Mouse (Mus musculus) forebrain, embryonic 14.5 days (tissue): ENCODE results near the gene Bri3bp. TPM values are rescaled to one million over a fixed set of nuclear protein-coding genes. Genes with fewer than 3 reads are reported as not detected.
A peak's percentile ranks its signal among the peaks of the same experiment; 100 is the strongest.

ENCODE experiments used
- ATAC-seq: fragments of 200-750 bp; cut with Nextera tagmentation; 2 replicates; pipeline ENCODE4 v1.8.0; 2017; ENCODE audit warnings: mild to moderate bottlenecking, moderate library complexity
- DNase-seq: peaks from one replicate; pipeline ENCODE4 v3.0.0-alpha.2; 2015; ENCODE audit warnings: low spot score
- H3K27ac ChIP-seq: fragments of 300-500 bp; sonication (generic); 2 replicates; pipeline ENCODE4 v1.5.1; 2014; ENCODE audit warnings: low read depth, mild to moderate bottlenecking, control low read depth, low read length, moderate library complexity
- H3K27me3 ChIP-seq: fragments of 300-500 bp; sonication (generic); replicated peaks from 2 replicates; pipeline ENCODE4 v1.6.1; 2014; ENCODE audit warnings: low read length, control low read depth, mixed read lengths; ENCODE audit not compliant: control insufficient read depth, insufficient read depth
- H3K36me3 ChIP-seq: fragments of 300-500 bp; sonication (generic); 2 replicates; pipeline ENCODE4 v1.6.1; 2014; ENCODE audit warnings: low read length, control low read depth; ENCODE audit not compliant: control insufficient read depth, insufficient read depth
- H3K4me1 ChIP-seq: fragments of 300-500 bp; sonication (generic); 2 replicates; pipeline ENCODE4 v1.6.1; 2014; ENCODE audit warnings: antibody characterized with exemption, low read length, control low read depth; ENCODE audit not compliant: control insufficient read depth, insufficient read depth
- H3K4me2 ChIP-seq: fragments of 300-500 bp; sonication (generic); 2 replicates; pipeline ENCODE4 v1.6.1; 2014; ENCODE audit warnings: mild to moderate bottlenecking, control low read depth, low read length
- H3K4me3 ChIP-seq: fragments of 300-500 bp; sonication (generic); 2 replicates; pipeline ENCODE4 v1.5.1; 2014; ENCODE audit warnings: low read depth, low read length, control low read depth
- H3K9ac ChIP-seq: fragments of 300-500 bp; sonication (generic); 2 replicates; pipeline ENCODE4 v1.6.1; 2014; ENCODE audit warnings: mild to moderate bottlenecking, low read length, control low read depth, moderate library complexity
- H3K9me3 ChIP-seq: fragments of 300-500 bp; sonication (generic); replicated peaks from 2 replicates; pipeline ENCODE4 v1.6.1; 2016; ENCODE audit warnings: low read length, control low read depth, mixed read lengths; ENCODE audit not compliant: control insufficient read depth
- WGBS: fragments of 180-500 bp; shearing (Covaris S2); extraction: QIAGEN DNeasy Blood & Tissue Kit; methylation state at CpG from one replicate; pipeline ENCODE4 v1.1.7; 2014; 5-methylcytosine and 5-hydroxymethylcytosine counted together
- polyA plus RNA-seq: library from polyadenylated mRNA; unstranded; fragments of >200 nt; fragmentation: Nextera tagmentation; extraction: Ambion mirVana; gene quantifications from 2 replicates; pipeline ENCODE4 v1.2.1, GENCODE M21; 2014

Gene Bri3bp
- polyA plus RNA-seq, 1 experiment from 2014 or later: 26.0 TPM

DNA sequence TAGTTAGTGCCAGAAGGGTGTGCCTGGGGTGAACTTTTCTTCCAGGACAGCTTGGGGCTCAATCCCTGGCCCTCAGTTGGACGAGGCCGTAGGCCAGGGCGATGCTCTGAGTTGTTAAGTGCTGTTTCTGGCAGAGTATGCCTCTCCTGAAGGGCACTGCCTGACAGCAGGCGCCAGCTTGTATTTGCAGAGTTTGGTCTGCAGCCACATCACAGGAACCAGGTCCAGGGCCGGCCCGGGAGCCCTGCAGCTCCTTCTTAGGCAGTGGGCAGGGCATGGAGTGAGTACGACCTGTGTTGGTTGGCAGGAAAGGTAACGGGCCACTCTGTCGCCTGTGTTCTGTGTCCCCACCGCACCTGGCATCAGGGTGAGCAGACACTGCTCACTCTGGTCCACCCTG is 49.7 kb downstream of the Bri3bp start:
- Histone ChIP-seq H3K4me3 (no peak overlapping the region), H3K36me3 (peaks cover 51% of the 10 kb centered on the region), H3K4me2 (no peak overlapping the region), H3K9me3 (no peaks in the 10 kb centered on the region), H3K27me3 (no peaks in the 10 kb centered on the region), H3K27ac (no peak overlapping the region), H3K9ac (no peak overlapping the region), H3K4me1 (no peaks in the 10 kb centered on the region)
- ATAC-seq (no peak), DNase-seq (no peak)
- 90% methylated on average over 10 of the region's 10 CpGs for WGBS

DNA sequence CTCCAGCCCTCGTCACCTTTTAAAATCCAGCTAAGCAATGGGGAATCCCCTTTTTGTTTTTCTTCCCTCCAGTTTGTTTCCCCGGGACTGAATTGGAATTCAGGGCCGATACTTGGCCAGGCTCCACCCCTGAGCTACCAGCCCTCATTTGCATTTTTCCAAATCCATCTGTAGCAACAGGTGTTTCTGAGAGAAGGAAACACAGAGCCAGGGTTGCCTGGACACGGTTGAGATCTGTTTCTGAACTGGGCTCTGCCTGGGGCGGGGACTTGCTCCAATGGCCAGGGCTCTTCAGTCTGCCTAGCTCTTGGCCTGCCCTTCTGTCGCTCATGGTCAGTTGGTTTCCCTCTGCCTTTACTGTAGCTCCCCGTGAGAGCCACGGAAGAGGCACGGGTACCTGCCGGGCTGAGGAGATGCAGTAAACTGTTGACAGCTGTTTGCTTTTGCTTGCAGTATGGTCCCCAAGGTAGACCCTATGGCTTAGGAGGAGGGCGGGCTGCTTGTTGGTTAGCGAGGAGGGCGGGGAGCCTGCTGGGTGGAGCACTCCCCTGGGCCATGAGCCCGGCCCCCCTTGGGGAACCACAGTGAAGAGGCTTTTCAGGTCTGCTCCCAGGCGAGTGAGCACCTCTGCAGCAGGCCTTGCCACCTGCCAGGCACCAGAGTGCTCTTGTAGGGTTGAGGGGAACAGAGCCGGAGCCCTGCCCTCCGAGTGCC is 51.2 kb downstream of the Bri3bp start:
- no peaks in the 10 kb centered on the region for H3K9me3 ChIP-seq

GRCm38 (mm10) chr5:125493093-125493423 is 51.7 kb downstream of the Bri3bp start:
- Histone ChIP-seq H3K4me2 (no peak overlapping the region), H3K4me1 (no peaks in the 10 kb centered on the region), H3K9ac (no peak overlapping the region), H3K4me3 (no peak overlapping the region), H3K27me3 (no peaks in the 10 kb centered on the region), H3K9me3 (no peaks in the 10 kb centered on the region), H3K27ac (no peak overlapping the region), H3K36me3 (peaks cover 49% of the 10 kb centered on the region)
- WGBS: 64% methylated on average over 5 of the region's 5 CpGs
- no peak for ATAC-seq
- DNase-seq: no peak

More for the DNA sequence above, 51.2 kb downstream of the Bri3bp start:
- Histone ChIP-seq H3K36me3 (peaks cover 51% of the 10 kb centered on the region), H3K4me3 (no peak overlapping the region), H3K27me3 (no peaks in the 10 kb centered on the region), H3K4me1 (no peaks in the 10 kb centered on the region), H3K27ac (no peak overlapping the region), H3K9ac (no peak overlapping the region), H3K4me2 (no peak overlapping the region)
- no peak for DNase-seq
- 55% methylated on average over 17 of the region's 17 CpGs for WGBS
- ATAC-seq: no peak

DNA sequence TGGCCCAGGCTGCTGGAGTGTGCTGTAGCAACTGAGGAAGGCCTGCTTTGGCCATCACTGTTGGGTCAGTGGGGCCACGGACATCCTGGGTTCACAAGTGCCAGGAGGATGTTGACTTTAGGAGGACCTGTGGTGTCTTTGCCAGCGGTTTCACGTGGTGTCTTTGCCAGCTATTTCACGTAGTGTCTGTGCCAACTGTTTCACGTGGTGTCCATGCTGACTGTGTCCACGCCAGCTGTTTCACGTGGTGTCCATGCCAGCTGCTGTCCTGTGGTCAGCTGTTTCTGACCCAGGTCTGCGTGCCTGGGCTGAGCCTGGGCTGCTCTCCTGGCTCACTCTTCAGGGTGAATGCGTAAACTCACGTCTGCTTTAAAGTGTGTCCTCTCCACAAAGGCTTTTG is 54.3 kb downstream of the Bri3bp start:
- no peaks in the 10 kb centered on the region for H3K4me1 ChIP-seq
- no peak overlapping the region for H3K9ac ChIP-seq
- no peak for ATAC-seq
- H3K9me3 ChIP-seq: no peaks in the 10 kb centered on the region
- H3K27me3 ChIP-seq: no peaks in the 10 kb centered on the region
- H3K4me3 ChIP-seq: no peak overlapping the region
- peaks cover 37% of the 10 kb centered on the region for H3K36me3 ChIP-seq
- DNase-seq: no peak
- no peak overlapping the region for H3K27ac ChIP-seq
- WGBS: 95% methylated on average over 10 of the region's 10 CpGs
- H3K4me2 ChIP-seq: no peak overlapping the region

GRCm38 (mm10) chr5:125497821-125498600 is 56.6 kb downstream of the Bri3bp start:
- Histone ChIP-seq H3K27ac (no peak overlapping the region), H3K9me3 (no peaks in the 10 kb centered on the region), H3K9ac (no peak overlapping the region), H3K27me3 (no peaks in the 10 kb centered on the region), H3K4me2 (no peak overlapping the region), H3K4me3 (no peak overlapping the region), H3K36me3 (peaks cover 24% of the 10 kb centered on the region), H3K4me1 (no peaks in the 10 kb centered on the region)
- DNase-seq: peak; percentile 77
- 66% methylated on average over 12 of the region's 12 CpGs for WGBS
- peak; percentile 71 for ATAC-seq

- H3K27ac ChIP-seq: no peak overlapping the region
- 89% methylated on average over 6 of the region's 6 CpGs for WGBS
- DNase-seq (no peak), ATAC-seq (no peak)
- no peaks in the 10 kb centered on the region for H3K4me1 ChIP-seq
- H3K9ac ChIP-seq: no peak overlapping the region
- H3K36me3 ChIP-seq: peaks cover 30% of the 10 kb centered on the region
- H3K9me3 ChIP-seq: no peaks in the 10 kb centered on the region
- H3K4me2 ChIP-seq: no peak overlapping the region
- H3K27me3 ChIP-seq: no peaks in the 10 kb centered on the region
- no peak overlapping the region for H3K4me3 ChIP-seq
These were observed 60.1 kb downstream of the Bri3bp start for GRCm38 (mm10) chr5:125501505-125501904.

GRCm38 (mm10) chr5:125502186-125502585 is 60.8 kb downstream of the Bri3bp start:
- H3K9me3 ChIP-seq: no peaks in the 10 kb centered on the region
- WGBS: 20% methylated on average over 3 of the region's 3 CpGs
- H3K36me3 ChIP-seq: peaks cover 32% of the 10 kb centered on the region
- H3K9ac ChIP-seq: no peak overlapping the region
- H3K27me3 ChIP-seq: no peaks in the 10 kb centered on the region
- H3K27ac ChIP-seq: no peak overlapping the region
- DNase-seq (peak; percentile 55), ATAC-seq (no peak)
- no peak overlapping the region for H3K4me3 ChIP-seq
- no peaks in the 10 kb centered on the region for H3K4me1 ChIP-seq
- no peak overlapping the region for H3K4me2 ChIP-seq

GRCm38 (mm10) chr5:125503628-125504027 is 62.3 kb downstream of the Bri3bp start:
- Histone ChIP-seq H3K4me3 (no peak overlapping the region), H3K27me3 (no peaks in the 10 kb centered on the region), H3K36me3 (peaks cover 35% of the 10 kb centered on the region), H3K9ac (no peak overlapping the region), H3K27ac (no peak overlapping the region), H3K4me1 (no peaks in the 10 kb centered on the region), H3K4me2 (no peak overlapping the region), H3K9me3 (no peaks in the 10 kb centered on the region)
- WGBS: 91% methylated on average over 6 of the region's 6 CpGs
- DNase-seq (no peak), ATAC-seq (no peak)

- DNase-seq (no peak), ATAC-seq (no peak)
- 65% methylated on average over 11 of the region's 11 CpGs for WGBS
- no peaks in the 10 kb centered on the region for H3K27me3 ChIP-seq
- H3K4me3 ChIP-seq: no peak overlapping the region
- no peak overlapping the region for H3K27ac ChIP-seq
- H3K36me3 ChIP-seq: peaks cover 44% of the 10 kb centered on the region
- H3K9ac ChIP-seq: no peak overlapping the region
- H3K9me3 ChIP-seq: no peaks in the 10 kb centered on the region
- H3K4me1 ChIP-seq: no peaks in the 10 kb centered on the region
- H3K4me2 ChIP-seq: no peak overlapping the region
These were observed 63.3 kb downstream of the Bri3bp start for GRCm38 (mm10) chr5:125504692-125505091.
